Mouse (Mus musculus) lung, adult 2 months (tissue): ENCODE data around the gene Fabp1. TPM values are rescaled to one million over a fixed set of nuclear protein-coding genes. Genes with fewer than 3 reads are reported as not detected.

Experiments
- DNase-seq: peaks from one replicate; pipeline ENCODE4 v3.0.0; 2022
- H3K4me1 ChIP-seq: fragments of 200-500 bp; 2 replicates; pipeline ENCODE4 v1.6.1; 2011; ENCODE audit warnings: low read length; ENCODE audit not compliant: control insufficient read depth, insufficient read depth
- H3K4me3 ChIP-seq: fragments of 200-500 bp; replicated peaks from 2 replicates; pipeline ENCODE3; 2011; ENCODE audit warnings: low read depth, mild to moderate bottlenecking, control low read depth, low read length; ENCODE audit errors: extremely low read depth
- CTCF ChIP-seq: fragments of 200-500 bp; IDR thresholded peaks from 2 replicates; pipeline ENCODE4 v1.5.1; 2011; ENCODE audit warnings: mild to moderate bottlenecking, low read length, control low read depth; ENCODE audit not compliant: insufficient read depth
- POLR2A ChIP-seq: fragments of 200-500 bp; IDR thresholded peaks from 2 replicates; pipeline ENCODE4 v1.6.1; 2011; ENCODE audit warnings: low read depth, mild to moderate bottlenecking, control low read depth, low read length, borderline replicate concordance; ENCODE audit errors: extremely low read depth
- WGBS: fragments of 180-500 bp; shearing (Covaris S2); methylation state at CpG from one replicate; pipeline ENCODE4 v1.1.7; 2018; 5-methylcytosine and 5-hydroxymethylcytosine counted together
- polyA plus RNA-seq: library from polyadenylated mRNA; depleted of rRNA; stranded (reverse); fragments of >200 nt; gene quantifications from 2 replicates; pipeline ENCODE4 v1.2.3, GENCODE M21; 2012; rRNA removed

The Fabp1 gene
- polyA plus RNA-seq, 1 experiment = 12.7 TPM

DNA sequence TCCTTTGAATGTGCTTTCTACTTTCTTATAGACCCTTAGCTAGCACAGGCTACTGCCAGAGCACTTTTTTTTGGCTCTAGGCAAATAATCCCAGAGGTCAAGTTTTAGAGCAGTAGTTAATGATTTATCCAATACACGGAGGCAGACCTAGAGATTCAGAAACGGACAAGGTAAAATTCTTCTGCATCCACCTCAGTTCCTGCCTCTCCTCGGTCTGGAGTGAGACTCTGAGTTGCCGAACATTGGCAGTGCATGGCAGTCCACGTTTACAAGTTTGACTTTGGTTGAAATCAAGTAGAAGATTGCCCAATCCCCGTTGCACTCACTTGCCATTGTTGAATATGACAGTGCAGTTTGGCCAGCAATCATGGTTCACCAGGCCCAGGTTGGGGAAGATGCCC, 37.4 kb downstream of the Fabp1 start:
- TF ChIP-seq CTCF = no peak
- TF ChIP-seq POLR2A = no peak
- Histone ChIP-seq H3K4me3 (no peak overlapping the region), H3K4me1 (0 out of 2 replicates have a peak, but pooled peaks cover 3% of the 10 kb centered on the region)
- 63% methylated on average over 6 of the region's 6 CpGs for WGBS
- DNase-seq = no peak

DNA sequence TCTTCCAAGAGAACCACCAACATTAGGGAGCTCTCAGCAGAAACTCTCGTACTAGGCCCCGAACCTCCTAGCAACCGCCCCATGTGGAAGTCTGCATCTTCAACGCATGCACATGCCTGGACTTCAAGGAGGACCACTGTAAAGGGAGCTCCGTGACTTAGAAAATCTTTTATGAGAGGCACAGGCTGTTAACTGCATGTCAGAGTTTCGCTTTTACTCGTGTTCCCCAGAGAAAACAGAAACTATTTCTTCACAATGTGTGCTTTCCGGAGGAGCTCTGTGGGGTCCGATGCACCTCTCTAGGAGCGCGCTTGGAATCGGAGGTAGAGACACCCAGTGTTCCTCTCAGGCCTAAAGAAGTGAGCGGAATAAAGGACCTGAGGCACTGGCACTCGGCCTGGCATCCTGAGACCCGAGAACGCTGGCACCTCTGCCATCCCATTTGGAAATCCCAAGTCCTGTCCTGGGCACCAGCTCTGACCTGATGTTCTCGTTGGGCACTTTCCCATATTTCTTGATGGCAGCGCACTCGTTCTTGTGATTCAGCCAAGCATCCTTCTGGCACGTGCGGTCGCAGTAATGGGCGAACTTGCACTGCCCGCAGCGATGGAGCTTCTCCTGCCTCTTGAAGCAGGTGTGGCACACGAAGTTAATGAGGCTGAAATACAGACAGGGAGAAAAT, 39.6 kb downstream of the Fabp1 start:
- WGBS = 86% methylated on average over 26 of the region's 26 CpGs
- no peak for DNase-seq
- Histone ChIP-seq H3K4me3 (no peak overlapping the region), H3K4me1 (0 out of 2 replicates have a peak, but pooled peaks cover 3% of the 10 kb centered on the region)
- no peak for TF ChIP-seq POLR2A
- TF ChIP-seq CTCF = no peak

DNA sequence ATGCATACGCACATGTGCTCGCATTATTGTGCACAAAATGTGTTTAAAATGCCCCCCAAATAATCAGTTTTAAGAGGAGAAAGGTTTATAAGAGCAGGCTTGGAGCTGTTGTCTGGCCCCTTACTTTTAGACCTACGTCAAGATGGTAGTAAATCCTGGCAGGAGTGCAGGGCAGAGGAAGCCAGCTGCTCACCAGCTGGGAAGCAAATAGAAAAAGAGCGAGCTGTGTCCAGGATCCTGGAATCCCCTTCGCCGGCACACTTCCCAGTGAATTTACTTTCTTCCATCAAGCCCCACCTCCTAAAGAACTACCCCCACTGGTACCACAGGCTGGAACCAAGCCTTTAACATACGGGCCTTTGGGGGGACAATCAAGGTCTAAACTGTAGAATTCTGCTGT, 41.2 kb downstream of the Fabp1 start:
- WGBS = 70% methylated on average over 7 of the region's 7 CpGs
- DNase-seq = no peak
- no peak overlapping the region for H3K4me3 ChIP-seq
- TF ChIP-seq CTCF (no peak), POLR2A (no peak)
- H3K4me1 ChIP-seq = 0 out of 2 replicates have a peak, but pooled peaks cover 3% of the 10 kb centered on the region

DNA sequence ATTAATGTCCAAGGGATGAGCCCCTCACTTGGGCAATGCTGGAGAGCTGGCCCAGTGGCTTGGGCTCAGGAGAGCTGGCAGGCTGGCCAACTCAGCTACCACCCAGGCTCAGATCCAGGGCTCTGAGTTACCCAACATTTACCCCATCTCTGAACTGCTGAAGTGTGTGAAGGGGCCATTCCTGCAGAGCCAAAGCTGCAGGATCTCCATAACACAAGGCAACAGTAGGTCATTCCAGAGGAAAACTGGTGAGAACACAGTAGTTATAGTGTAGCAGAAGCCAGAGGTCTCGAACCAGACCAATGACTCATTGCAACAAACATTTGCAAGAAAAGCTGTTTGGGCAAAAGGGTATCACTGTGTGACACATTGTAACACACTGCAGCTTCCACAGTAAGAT, 43.2 kb downstream of the Fabp1 start:
- no peak overlapping the region for H3K4me3 ChIP-seq
- TF ChIP-seq POLR2A (no peak), CTCF (no peak)
- WGBS = 69% methylated on average over 1 of the region's 1 CpGs
- no peaks in the 10 kb centered on the region for H3K4me1 ChIP-seq
- DNase-seq = no peak

DNA sequence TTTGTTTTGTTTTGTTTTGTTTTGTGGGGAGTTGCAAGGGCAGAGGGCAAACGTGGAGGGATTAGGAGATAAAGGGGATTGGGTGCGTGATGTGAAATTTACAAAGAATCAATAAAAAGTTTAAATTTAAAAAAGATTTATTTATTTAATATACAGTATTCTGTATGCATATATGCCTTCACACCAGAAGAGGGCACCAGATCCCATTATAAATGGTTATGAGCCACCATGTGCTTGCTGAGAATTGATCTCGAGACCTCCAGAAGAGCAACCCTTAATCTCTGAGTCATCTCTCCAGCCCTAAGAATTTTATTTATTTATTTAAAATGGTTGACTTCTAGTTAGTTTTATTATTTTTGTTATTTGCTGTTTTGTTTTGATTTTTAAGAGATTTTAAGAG, 43.6 kb downstream of the Fabp1 start:
- no peak overlapping the region for H3K4me3 ChIP-seq
- no peak for DNase-seq
- TF ChIP-seq CTCF (no peak), POLR2A (no peak)
- WGBS = 82% methylated on average over 3 of the region's 3 CpGs
- H3K4me1 ChIP-seq = no peaks in the 10 kb centered on the region

DNA sequence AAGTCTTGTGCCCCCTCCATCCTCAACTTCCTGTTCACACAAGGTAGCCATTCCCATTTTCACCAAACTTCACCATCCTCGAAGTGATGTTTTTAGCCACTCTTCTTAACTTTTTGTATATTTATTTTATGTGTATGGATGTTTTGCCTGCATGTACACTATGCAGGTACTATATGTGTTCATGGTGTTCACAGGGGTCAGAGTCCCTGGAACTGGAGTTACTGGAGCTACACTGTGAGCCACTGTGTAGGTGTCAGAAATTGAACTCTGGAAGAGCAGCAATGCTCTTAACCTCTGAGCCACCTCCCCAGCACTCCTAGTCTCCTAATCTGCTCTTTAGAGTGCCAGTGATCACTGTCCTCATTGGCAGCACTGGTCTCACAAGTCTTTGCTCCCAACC, 48.8 kb downstream of the Fabp1 start:
- H3K4me3 ChIP-seq = no peak overlapping the region
- 75% methylated on average over 1 of the region's 1 CpGs for WGBS
- no peak for DNase-seq
- TF ChIP-seq CTCF (no peak), POLR2A (no peak)
- no peaks in the 10 kb centered on the region for H3K4me1 ChIP-seq

DNA sequence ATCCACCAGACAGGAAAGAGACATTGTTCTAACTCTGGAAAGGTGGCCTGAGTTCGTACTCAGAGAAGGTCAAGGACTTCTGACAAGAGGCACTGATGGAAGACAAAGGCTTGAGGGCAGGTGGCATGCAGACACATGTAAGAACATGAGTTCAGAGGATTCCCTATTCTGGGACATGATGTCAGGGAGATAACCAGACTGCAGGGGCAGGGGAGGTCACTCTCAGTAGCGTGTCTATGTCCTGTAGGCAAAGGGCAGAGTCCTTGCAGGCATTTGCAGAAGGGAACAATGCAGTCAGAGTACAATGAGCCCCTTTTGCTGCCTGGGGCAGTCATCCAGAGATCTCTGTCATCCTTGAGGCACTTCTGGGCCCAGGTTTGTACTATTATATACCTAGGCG, 50.0 kb downstream of the Fabp1 start:
- no peak for DNase-seq
- no peaks in the 10 kb centered on the region for H3K4me1 ChIP-seq
- 58% methylated on average over 3 of the region's 3 CpGs for WGBS
- H3K4me3 ChIP-seq = no peak overlapping the region
- no peak for TF ChIP-seq CTCF
- no peak for TF ChIP-seq POLR2A

DNA sequence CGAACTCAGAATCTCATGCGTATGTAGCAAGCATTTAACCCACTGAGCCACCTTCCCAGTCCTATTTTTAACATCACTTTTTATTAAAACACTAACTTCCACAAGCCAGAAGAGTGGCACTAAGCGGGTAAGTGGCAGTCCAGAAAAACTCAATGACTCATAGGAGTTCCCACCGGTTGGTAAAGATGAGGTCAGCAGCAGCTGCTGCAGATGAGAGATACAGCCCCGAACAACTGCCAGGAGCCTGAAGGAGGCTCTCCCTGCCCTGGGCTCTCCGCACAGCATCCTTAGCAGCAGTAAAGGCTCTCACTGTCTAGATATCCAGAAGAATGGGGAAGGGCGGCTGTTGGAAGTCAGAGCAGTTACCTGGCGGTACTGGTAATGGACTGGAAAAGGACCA, 51.3 kb downstream of the Fabp1 start:
- no peaks in the 10 kb centered on the region for H3K4me1 ChIP-seq
- 73% methylated on average over 8 of the region's 8 CpGs for WGBS
- H3K4me3 ChIP-seq = no peak overlapping the region
- no peak for DNase-seq
- no peak for TF ChIP-seq CTCF
- TF ChIP-seq POLR2A = no peak

DNA sequence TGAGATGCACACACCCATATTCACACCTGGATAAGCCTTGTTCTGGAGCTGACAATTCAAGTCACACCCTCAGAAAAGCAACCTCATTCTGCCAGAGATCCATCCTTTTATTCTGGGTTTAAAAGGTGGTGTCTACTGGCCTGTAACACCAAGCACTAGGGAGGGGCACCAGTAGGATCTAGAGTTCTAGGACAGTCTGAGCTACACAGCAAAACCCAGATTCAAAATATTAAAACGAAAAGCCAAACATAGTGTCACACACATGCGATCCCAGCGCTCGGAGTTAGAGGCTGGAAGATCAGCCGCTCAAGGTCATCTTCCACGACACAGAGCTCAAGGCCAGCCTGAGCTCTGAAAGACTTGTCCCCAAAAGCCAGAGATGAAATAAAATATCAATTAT, 54.8 kb downstream of the Fabp1 start:
- Histone ChIP-seq H3K4me3 (no peak overlapping the region), H3K4me1 (no peaks in the 10 kb centered on the region)
- 91% methylated on average over 6 of the region's 6 CpGs for WGBS
- no peak for DNase-seq
- no peak for TF ChIP-seq CTCF
- TF ChIP-seq POLR2A = no peak

Other genes starting within 250 kb of the Fabp1 start
- gene Foxi3, start 243.3 kb upstream of the Fabp1 start, polyA plus RNA-seq = not detected in 2 replicates
- 8.1 and 9.1 TPM in 2 replicates for gene Thnsl2, start 55.4 kb upstream of the Fabp1 start, polyA plus RNA-seq
- gene Krcc1, start 71.8 kb downstream of the Fabp1 start, polyA plus RNA-seq = 6.9 and 11.0 TPM in 2 replicates
- gene Smyd1, start 122.4 kb downstream of the Fabp1 start, polyA plus RNA-seq = 2.3 and 7.0 TPM in 2 replicates
- gene Cd8b1, start 123.0 kb downstream of the Fabp1 start, polyA plus RNA-seq = 2.5 and 3.0 TPM in 2 replicates
- gene Cd8a, start 173.6 kb downstream of the Fabp1 start, polyA plus RNA-seq = 1.4 and 2.4 TPM in 2 replicates
- 17.0 and 26.4 TPM in 2 replicates for gene Rmnd5a, start 240.8 kb downstream of the Fabp1 start, polyA plus RNA-seq